Mouse (Mus musculus): ENCODE data around the gene Arsg. TPM values are rescaled to one million over a fixed set of nuclear protein-coding genes. Genes with fewer than 3 reads are reported as not detected.

Gene Arsg
- polyA plus RNA-seq, 1 experiment from 2014 or later, result 5.4 TPM

DNA sequence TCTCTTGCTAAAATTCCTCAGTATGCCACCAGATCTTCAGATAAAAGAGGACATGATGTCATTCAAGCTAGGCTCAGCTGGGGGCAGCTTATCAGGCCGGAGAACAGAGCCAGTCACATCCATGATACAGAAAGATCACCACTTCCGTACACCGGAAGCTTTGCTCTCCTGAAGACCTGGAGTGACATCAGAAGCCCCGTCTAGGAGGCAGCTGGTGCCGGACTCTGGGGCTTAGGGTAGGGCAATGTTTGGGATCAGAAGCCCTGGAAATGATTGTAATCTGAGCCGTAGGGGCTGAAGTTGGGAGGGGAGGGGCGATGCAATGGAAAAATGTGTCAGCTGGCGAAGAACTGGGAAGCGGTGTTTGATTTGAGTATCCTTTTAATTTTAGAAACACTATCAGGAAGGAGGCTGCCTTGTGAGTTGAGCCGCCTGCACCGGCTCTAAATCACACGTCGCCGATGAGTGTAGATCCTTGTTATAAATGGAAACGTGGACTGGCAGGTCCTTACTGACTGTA is 149.4 kb downstream of the Arsg start:
- Histone ChIP-seq H3K4me1 (peaks cover 15% of the 10 kb centered on the region), H3K4me3 (replicated peaks) (peak overlapping the region; percentile 23), H3K27me3 (no peaks in the 10 kb centered on the region), H3K4me2 (peak overlapping the region; percentile 56), H3K9me3 (replicated peaks) (no peaks in the 10 kb centered on the region; the same call in 1 of the 2 replicates), H3K9ac (0 out of 2 replicates have a peak overlapping the region, but pooled peaks have one; percentile 10), H3K36me3 (no peaks in the 10 kb centered on the region), H3K27ac (peak overlapping the region; percentile 41; the same call in 1 of the 2 replicates)
- 7% methylated on average over 15 of the region's 15 CpGs for WGBS
- peak; percentile 70; the same call in 1 of the 2 replicates for ATAC-seq (replicated peaks; ENCODE audit: low FRiP score)

Small RNAs within 50 kb of the gene (microRNA-seq; reads per million reads assigned to microRNA genes)
- gene Gm25540, result not detected

Other genes with a start within 250 kb of the Arsg start
- gene Rgs9, start 175.2 kb upstream of the Arsg start, polyA plus RNA-seq (2015; fragmentation: Nextera tagmentation; extraction: Ambion mirVana), result 1.3 and 1.8 TPM in 2 replicates
- 20.8 and 21.5 TPM in 2 replicates for gene Gna13, start 110.5 kb upstream of the Arsg start, polyA plus RNA-seq (2015; fragmentation: Nextera tagmentation; extraction: Ambion mirVana)
- not detected in 2 replicates for gene 9930022D16Rik, start 59.5 kb upstream of the Arsg start, polyA plus RNA-seq (2015; fragmentation: Nextera tagmentation; extraction: Ambion mirVana)
- gene Amz2, start 47.4 kb upstream of the Arsg start, polyA plus RNA-seq (2015; fragmentation: Nextera tagmentation; extraction: Ambion mirVana), result 37.1 and 44.6 TPM in 2 replicates
- 8.8 and 10.5 TPM in 2 replicates for gene Slc16a6, start 224 bp downstream of the Arsg start, polyA plus RNA-seq (2015; fragmentation: Nextera tagmentation; extraction: Ambion mirVana)
- 35.0 and 35.5 TPM in 2 replicates for gene Wipi1, start 138.6 kb downstream of the Arsg start, polyA plus RNA-seq (2015; fragmentation: Nextera tagmentation; extraction: Ambion mirVana)
- gene Prkar1a, start 176.0 kb downstream of the Arsg start, polyA plus RNA-seq (2015; fragmentation: Nextera tagmentation; extraction: Ambion mirVana), result 354 and 359 TPM in 2 replicates
- gene Fam20a, start 248.9 kb downstream of the Arsg start, polyA plus RNA-seq (2015; fragmentation: Nextera tagmentation; extraction: Ambion mirVana), result 2.3 and 2.5 TPM in 2 replicates